Mouse (Mus musculus): ENCODE data around the gene Cidec.

GRCm38 (mm10) chr6:113377172-113377495, 58.4 kb downstream of the Cidec start:
- TF ChIP-seq CTCF (IDR thresholded peaks at IDR 0.05; ENCODE audit: extremely low read depth, insufficient read depth, insufficient read length, insufficient replicate concordance) (no peak), POLR2A (IDR thresholded peaks at IDR 0.05; ENCODE audit: low read depth, low read length) (peak; percentile 42; the same call in 1 of the 2 replicates)
